Mouse (Mus musculus) limb, embryonic 14.5 days (tissue): ENCODE measurements around the gene Gm20388. TPM values are rescaled to one million over a fixed set of nuclear protein-coding genes. Genes with fewer than 3 reads are reported as not detected.

Source experiments
- ATAC-seq: fragments of 200-750 bp; cut with Nextera tagmentation; 2 replicates; pipeline ENCODE4 v1.8.0; 2017; ENCODE audit warnings: low read depth, moderate number of reproducible peaks, moderate TSS enrichment; ENCODE audit not compliant: low FRiP score
- DNase-seq: peaks from one replicate; pipeline ENCODE4 v3.0.0-alpha.2; 2015; ENCODE audit warnings: low spot score
- H3K27ac ChIP-seq: fragments of 300-500 bp; sonication (generic); replicated peaks from 2 replicates; pipeline ENCODE4 v1.5.1; 2014; ENCODE audit warnings: low read depth, mild to moderate bottlenecking, low read length, moderate library complexity, mixed read lengths
- H3K27me3 ChIP-seq: fragments of 300-500 bp; sonication (generic); 2 replicates; pipeline ENCODE4 v1.6.1; 2014; ENCODE audit warnings: low read length, mixed read lengths; ENCODE audit not compliant: control insufficient read depth, insufficient read depth
- H3K36me3 ChIP-seq: fragments of 300-500 bp; sonication (generic); 2 replicates; pipeline ENCODE4 v1.6.1; 2014; ENCODE audit warnings: mild to moderate bottlenecking, low read length, moderate library complexity, mixed read lengths; ENCODE audit not compliant: control insufficient read depth, insufficient read depth
- H3K4me1 ChIP-seq: fragments of 300-500 bp; sonication (generic); 2 replicates; pipeline ENCODE4 v1.6.1; 2014; ENCODE audit warnings: antibody characterized with exemption, low read length, mixed read lengths; ENCODE audit not compliant: control insufficient read depth, insufficient read depth
- H3K4me2 ChIP-seq: fragments of 300-500 bp; sonication (generic); replicated peaks from 2 replicates; pipeline ENCODE4 v1.6.1; 2014; ENCODE audit warnings: low read depth, mild to moderate bottlenecking, low read length, moderate library complexity; ENCODE audit not compliant: severe bottlenecking
- H3K4me3 ChIP-seq: fragments of 300-500 bp; sonication (generic); replicated peaks from 2 replicates; pipeline ENCODE4 v1.5.1; 2014; ENCODE audit warnings: low read length
- H3K9ac ChIP-seq: fragments of 300-500 bp; sonication (generic); 2 replicates; pipeline ENCODE4 v1.6.1; 2014; ENCODE audit warnings: mild to moderate bottlenecking, low read depth, low read length, moderate library complexity; ENCODE audit not compliant: severe bottlenecking
- H3K9me3 ChIP-seq: fragments of 300-500 bp; sonication (generic); 2 replicates; pipeline ENCODE4 v1.6.1; 2016; ENCODE audit warnings: low read length; ENCODE audit not compliant: control insufficient read depth
- POLR2A ChIP-seq: fragments of 200-500 bp; IDR thresholded peaks from 2 replicates; pipeline ENCODE4 v1.8.0; 2012; ENCODE audit warnings: inconsistent platforms, mild to moderate bottlenecking, moderate library complexity, borderline replicate concordance; ENCODE audit not compliant: insufficient read depth, insufficient read length; ENCODE audit errors: extremely low read depth
- WGBS: fragments of 180-500 bp; shearing (Covaris S2); extraction: QIAGEN DNeasy Blood & Tissue Kit; methylation state at CpG from one replicate; pipeline ENCODE4 v1.1.7; 2014; 5-methylcytosine and 5-hydroxymethylcytosine counted together
- polyA plus RNA-seq, 2 experiments: library from polyadenylated mRNA; depleted of rRNA in 1 of 2; stranded (reverse) in 1 of 2; unstranded in 1 of 2; fragments of >200 nt; fragmentation: Nextera tagmentation in 1 of 2; extraction: Ambion mirVana in 1 of 2; gene quantifications; 2 replicates each; pipeline versions ENCODE4 v1.2.1 to v1.2.3; 2012 to 2014

Gene Gm20388
- polyA plus RNA-seq, 2 experiments, result 1.9 to 49.9 TPM

- Histone ChIP-seq H3K27ac (no peak overlapping the region), H3K36me3 (no peaks in the 10 kb centered on the region), H3K4me1 (peaks cover 12% of the 10 kb centered on the region), H3K9me3 (no peaks in the 10 kb centered on the region), H3K4me2 (peak overlapping the region; percentile 99), H3K4me3 (peak overlapping the region; percentile 56), H3K27me3 (peaks cover 99% of the 10 kb centered on the region), H3K9ac (peak overlapping the region; percentile 50)
- under 1% methylated on average over 52 of the region's 89 CpGs for WGBS
- ATAC-seq (peak; percentile 64; the same call in 1 of the 2 replicates), DNase-seq (peak; percentile 61)
- TF ChIP-seq POLR2A, result no peak
Observed at GRCm38 (mm10) chr8:121083093-121083935, 1172.7 kb downstream of the Gm20388 start.

- Histone ChIP-seq H3K4me2 (peak overlapping the region; percentile 99), H3K4me1 (peaks cover 12% of the 10 kb centered on the region), H3K36me3 (no peaks in the 10 kb centered on the region), H3K9ac (peak overlapping the region; percentile 50), H3K27me3 (peaks cover 100% of the 10 kb centered on the region), H3K9me3 (no peaks in the 10 kb centered on the region), H3K4me3 (peak overlapping the region; percentile 56), H3K27ac (no peak overlapping the region)
- DNase-seq (no peak), ATAC-seq (0 out of 2 replicates have a peak, but pooled peaks have one; percentile 10)
- no peak for TF ChIP-seq POLR2A
- 0% methylated on average over 5 of the region's 27 CpGs for WGBS
Observed at GRCm38 (mm10) chr8:121083936-121084209, 1173.2 kb downstream of the Gm20388 start.

DNA sequence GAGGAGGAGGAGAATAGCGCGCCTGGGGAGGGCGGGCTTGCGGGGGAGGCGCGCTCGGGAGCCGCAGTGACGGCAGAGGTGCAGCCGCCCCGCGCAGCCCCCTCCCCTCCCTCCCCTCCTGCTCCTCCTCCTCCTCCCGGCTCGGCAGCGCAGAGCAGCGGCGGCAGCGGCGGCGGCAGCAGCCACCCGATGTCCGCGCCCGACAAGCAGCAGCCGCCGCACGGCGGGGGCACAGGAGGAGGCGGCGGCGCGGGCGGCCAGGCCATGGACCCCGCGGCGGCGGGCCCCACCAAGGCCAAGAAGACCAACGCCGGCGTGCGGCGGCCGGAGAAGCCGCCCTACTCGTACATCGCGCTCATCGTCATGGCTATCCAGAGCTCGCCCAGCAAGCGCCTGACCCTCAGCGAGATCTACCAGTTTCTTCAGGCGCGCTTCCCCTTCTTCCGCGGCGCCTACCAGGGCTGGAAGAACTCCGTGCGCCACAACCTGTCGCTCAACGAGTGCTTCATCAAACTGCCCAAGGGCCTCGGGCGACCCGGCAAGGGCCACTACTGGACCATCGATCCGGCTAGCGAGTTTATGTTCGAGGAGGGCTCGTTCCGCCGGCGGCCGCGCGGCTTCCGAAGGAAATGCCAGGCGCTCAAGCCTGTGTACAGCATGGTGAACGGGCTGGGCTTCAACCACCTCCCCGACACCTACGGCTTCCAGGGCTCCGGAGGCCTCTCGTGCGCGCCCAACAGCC, 1173.7 kb downstream of the Gm20388 start, which contains the start of gene Foxf1:
Gene Foxf1 (plus strand): TSS at position 177 of the 742 bp plus-strand sequence.
- H3K9ac ChIP-seq, result peak within 1 kb of the TSS; percentile 50
- H3K27me3 ChIP-seq, result peaks cover 100% of the 10 kb centered on the region
- H3K9me3 ChIP-seq, result no peaks in the 10 kb centered on the region
- under 1% methylated on average over 41 of the region's 83 CpGs for WGBS
- no peak for DNase-seq
- H3K36me3 ChIP-seq, result no peaks in the 10 kb centered on the region
- ATAC-seq, result 0 out of 2 replicates have a peak, but pooled peaks have one; percentile 7
- peaks cover 12% of the 10 kb centered on the region for H3K4me1 ChIP-seq
- peak within 1 kb of the TSS; percentile 99 for H3K4me2 ChIP-seq
- TF ChIP-seq POLR2A, result no peak
- H3K4me3 ChIP-seq, result peak within 1 kb of the TSS; percentile 56
- no peak within 1 kb of the TSS for H3K27ac ChIP-seq

DNA sequence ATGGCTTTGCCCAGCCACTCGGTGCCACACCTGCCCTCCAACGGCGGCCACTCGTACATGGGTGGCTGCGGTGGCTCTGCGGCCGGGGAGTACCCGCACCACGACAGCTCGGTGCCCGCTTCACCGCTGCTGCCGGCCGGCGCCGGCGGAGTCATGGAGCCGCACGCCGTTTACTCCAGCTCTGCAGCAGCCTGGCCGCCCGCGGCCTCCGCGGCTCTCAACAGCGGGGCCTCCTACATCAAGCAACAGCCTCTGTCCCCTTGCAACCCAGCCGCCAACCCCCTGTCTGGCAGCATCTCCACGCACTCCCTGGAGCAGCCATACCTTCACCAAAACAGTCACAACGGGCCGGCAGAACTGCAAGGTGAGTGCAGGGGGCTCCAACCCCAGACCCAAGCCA, 1174.4 kb downstream of the Gm20388 start:
- H3K36me3 ChIP-seq, result no peaks in the 10 kb centered on the region
- no peak overlapping the region for H3K27ac ChIP-seq
- peaks cover 100% of the 10 kb centered on the region for H3K27me3 ChIP-seq
- H3K4me2 ChIP-seq, result peak overlapping the region; percentile 99
- no peak overlapping the region for H3K9ac ChIP-seq
- 6% methylated on average over 28 of the region's 30 CpGs for WGBS
- DNase-seq (no peak), ATAC-seq (no peak)
- no peaks in the 10 kb centered on the region for H3K9me3 ChIP-seq
- H3K4me3 ChIP-seq, result peak overlapping the region; percentile 56
- peaks cover 12% of the 10 kb centered on the region for H3K4me1 ChIP-seq
- TF ChIP-seq POLR2A, result no peak

DNA sequence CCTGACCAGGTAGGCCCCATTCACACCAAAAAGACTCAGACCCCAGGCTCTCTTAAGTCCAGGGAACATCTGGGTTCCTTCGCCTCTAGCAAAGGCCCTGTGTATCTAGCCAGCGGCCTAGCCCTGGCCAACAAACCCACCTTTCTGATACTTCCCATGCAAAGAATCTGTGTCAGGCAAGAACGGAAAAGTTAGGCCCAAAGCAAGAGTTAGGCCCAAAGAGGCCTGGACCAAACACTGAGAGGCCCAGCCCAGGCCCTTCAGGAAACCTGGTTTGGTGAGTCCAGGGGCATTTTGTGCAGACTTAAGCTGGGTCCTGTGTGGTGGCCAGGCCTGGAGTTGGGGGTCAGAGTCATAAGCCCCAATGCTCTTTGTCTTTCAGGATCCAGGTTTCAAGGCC, 1174.9 kb downstream of the Gm20388 start:
- H3K4me2 ChIP-seq, result no peak overlapping the region
- no peak overlapping the region for H3K9ac ChIP-seq
- H3K9me3 ChIP-seq, result no peaks in the 10 kb centered on the region
- 60% methylated on average over 3 of the region's 3 CpGs for WGBS
- peaks cover 12% of the 10 kb centered on the region for H3K4me1 ChIP-seq
- ATAC-seq, result no peak
- H3K27ac ChIP-seq, result no peak overlapping the region
- peaks cover 100% of the 10 kb centered on the region for H3K27me3 ChIP-seq
- no peak for TF ChIP-seq POLR2A
- H3K4me3 ChIP-seq, result 0 out of 2 replicates have a peak overlapping the region, but pooled peaks have one; percentile 5
- DNase-seq, result no peak
- H3K36me3 ChIP-seq, result no peaks in the 10 kb centered on the region
